Mouse (Mus musculus): ENCODE measurements at regions not wholly inside any gene's neighbourhood (a gene's known extent, or its start where the extent isn't known, plus 50 kb on each side); places are given as distances from the start of the nearest gene placed in this dataset.
A peak's percentile ranks its signal among the peaks of the same experiment; 100 is the strongest.
"Not testable (repeated sequence)": the region's sequence is repeated elsewhere in the genome, so short reads cannot be mapped to it uniquely, and the experiment has no call there.

GRCm38 (mm10) chr6:144940871-144941380 is 135.1 kb downstream of the Bcat1 start:
- no peak for DNase-seq

GRCm38 (mm10) chr6:144938613-144939236 is 137.3 kb downstream of the Bcat1 start:
- DNase-seq, result no peak

- DNase-seq, result no peak
These were observed 138.8 kb downstream of the Bcat1 start for GRCm38 (mm10) chr6:144937211-144937610.

- no peak for DNase-seq
These were observed 142.2 kb downstream of the Bcat1 start for GRCm38 (mm10) chr6:144933722-144934235.

GRCm38 (mm10) chr6:144932402-144932801 is 143.6 kb downstream of the Bcat1 start:
- DNase-seq, result no peak

GRCm38 (mm10) chr6:144929959-144930358 is 146.0 kb downstream of the Bcat1 start:
- DNase-seq, result no peak

- no peak for DNase-seq
These were observed 146.6 kb downstream of the Bcat1 start for GRCm38 (mm10) chr6:144929262-144929855.

GRCm38 (mm10) chr6:144927599-144927998 is 145.8 kb upstream of the Sox5 start:
- no peak for DNase-seq

GRCm38 (mm10) chr6:144922762-144923161 is 141.0 kb upstream of the Sox5 start:
- DNase-seq, result no peak

- DNase-seq, result no peak
These were observed 138.0 kb upstream of the Sox5 start for GRCm38 (mm10) chr6:144919750-144920149.

GRCm38 (mm10) chr6:144917128-144917527 is 135.4 kb upstream of the Sox5 start:
- no peak for DNase-seq

- peak; percentile 6 for DNase-seq
These were observed 130.0 kb upstream of the Sox5 start for GRCm38 (mm10) chr6:144911781-144912180.

GRCm38 (mm10) chr6:144910392-144910791 is 128.6 kb upstream of the Sox5 start:
- no peak for DNase-seq

- DNase-seq, result no peak
These were observed 126.9 kb upstream of the Sox5 start for GRCm38 (mm10) chr6:144908646-144909045.

- DNase-seq, result no peak
These were observed 121.4 kb upstream of the Sox5 start for GRCm38 (mm10) chr6:144903156-144903555.

- DNase-seq, result no peak
These were observed 120.7 kb upstream of the Sox5 start for GRCm38 (mm10) chr6:144902267-144902995.

- DNase-seq, result no peak
These were observed 120.0 kb upstream of the Sox5 start for GRCm38 (mm10) chr6:144901825-144902224.

GRCm38 (mm10) chr6:144900858-144901257 is 119.1 kb upstream of the Sox5 start:
- DNase-seq, result not testable (repeated sequence)

GRCm38 (mm10) chr6:144897526-144897925 is 115.7 kb upstream of the Sox5 start:
- DNase-seq, result no peak

- DNase-seq, result no peak
These were observed 109.1 kb upstream of the Sox5 start for GRCm38 (mm10) chr6:144890914-144891313.

- no peak for DNase-seq
These were observed 108.4 kb upstream of the Sox5 start for GRCm38 (mm10) chr6:144890166-144890565.

- no peak for DNase-seq
These were observed 101.3 kb upstream of the Sox5 start for GRCm38 (mm10) chr6:144883117-144883516.

- no peak for DNase-seq
These were observed 98.3 kb upstream of the Sox5 start for GRCm38 (mm10) chr6:144880098-144880497.

GRCm38 (mm10) chr6:144876758-144877157 is 95.0 kb upstream of the Sox5 start:
- no peak for DNase-seq

Measured in right cerebral cortex, adult 18-20 months (tissue).